ENCODE assay signal across 7 mouse cellular contexts in the genomic region with DNA sequence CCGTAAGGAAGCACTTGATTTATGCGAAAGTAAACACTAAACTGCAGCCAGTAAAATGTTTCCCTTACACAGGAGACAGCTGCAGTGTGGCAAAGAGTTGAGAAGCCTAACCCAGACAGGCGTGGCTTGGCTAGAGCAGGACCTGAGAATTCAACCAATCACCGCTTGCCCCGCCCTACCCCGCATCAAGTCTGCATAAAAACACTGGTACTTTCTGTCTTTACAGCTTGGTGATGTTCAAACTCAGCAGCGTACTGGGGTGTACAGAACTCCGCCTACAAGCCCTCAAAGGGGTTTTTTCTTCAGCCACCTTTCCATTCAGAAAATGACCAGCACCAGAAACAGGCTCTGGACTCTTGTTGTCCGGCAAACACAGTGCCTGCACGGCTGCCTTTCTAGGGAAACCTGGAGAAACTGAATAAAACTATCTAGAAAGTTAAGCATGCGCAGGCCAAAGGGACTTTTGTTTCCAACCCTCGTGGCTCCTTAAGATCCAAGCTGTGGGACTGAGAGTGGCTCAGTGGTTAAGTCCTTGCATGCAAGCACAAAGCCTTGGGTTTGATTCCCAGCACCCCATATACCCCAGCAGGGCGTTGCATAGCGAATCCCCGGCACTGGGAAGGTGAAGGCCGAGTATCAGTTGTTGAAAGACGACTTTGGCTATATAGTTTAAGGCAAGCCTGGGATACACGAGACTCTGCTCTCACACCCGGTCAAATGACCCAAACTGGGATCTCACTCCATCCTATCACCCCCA. TPM values are rescaled to one million over a fixed set of nuclear protein-coding genes. Genes with fewer than 3 reads are reported as not detected.
DNase-seq lines count a peak whose midpoint lies in the region; ATAC-seq and TF ChIP-seq lines count a peak whose summit lies in the region.

No protein-coding gene starts in this region.

- peak overlapping the region; percentile 56; the same call in 1 of the 2 replicates for H3K27ac ChIP-seq in ES-E14 (ENCODE audit: insufficient read depth, low read depth, low read length, poor library complexity, severe bottlenecking)
- H3K27ac ChIP-seq in embryonic fibroblast, embryonic 13.5 days (ENCODE audit: insufficient read depth, low read length), result no peak overlapping the region
- H3K27ac ChIP-seq in heart, embryonic 15.5 days, result peak overlapping the region; percentile 52
- no peak overlapping the region; the same call in 1 of the 2 replicates for H3K27ac ChIP-seq in spleen, adult 2 months (ENCODE audit: insufficient read depth, low read length)

- no peak for TF ChIP-seq CTCF in embryonic fibroblast, embryonic 13.5 days (IDR thresholded peaks at IDR 0.05; ENCODE audit: borderline replicate concordance, insufficient read depth, low read length)
- TF ChIP-seq CTCF in spleen, adult 2 months (IDR thresholded peaks at IDR 0.05; ENCODE audit: extremely low read depth, insufficient read depth, insufficient read length, insufficient replicate concordance), result no peak

- DNase-seq in ES-E14 (ENCODE audit: low read depth, low spot score), result peak; percentile 83
- peak; percentile 71 to 78 for DNase-seq in adrenal gland, postnatal 36 days
- DNase-seq in kidney, postnatal 14 days, result peak; percentile 84
- peak; percentile 76 to 81 for DNase-seq in lung, postnatal 4 days
- DNase-seq in spleen, adult 2 months (ENCODE audit: low read depth in 1 of 2, low spot score in 2 of 2), result peak in 1 of 2 experiments; percentile 39

- H3K36me3 ChIP-seq in ES-E14 (ENCODE audit: control insufficient read depth, insufficient read depth, low read length, poor library complexity, severe bottlenecking), result no peaks in the 10 kb centered on the region
- no peaks in the 10 kb centered on the region for H3K36me3 ChIP-seq in heart, embryonic 15.5 days
- no peaks in the 10 kb centered on the region for H3K36me3 ChIP-seq in spleen, adult 2 months (ENCODE audit: control insufficient read depth, insufficient read depth, low read length)

- peak overlapping the region; percentile 67 to 92 for H3K4me3 ChIP-seq in ES-E14 (ENCODE audit: insufficient read depth in 1 of 2, low read depth in 1 of 2, low read length in 2 of 2, poor library complexity in 1 of 2, severe bottlenecking in 1 of 2)
- H3K4me3 ChIP-seq in embryonic fibroblast, embryonic 13.5 days (ENCODE audit: insufficient read depth, low read length), result peak overlapping the region; percentile 71
- peak overlapping the region; percentile 72 for H3K4me3 ChIP-seq in heart, embryonic 15.5 days
- H3K4me3 ChIP-seq in spleen, adult 2 months (ENCODE audit: extremely low read depth, insufficient read depth, insufficient read length), result peak overlapping the region; percentile 73

- in situ Hi-C loops in ES-E14 (cut with MboI; ENCODE audit: low sequenced_read_pairs in 2 of 2, unreplicated experiment in 2 of 2), result no loop called here

- H3K9ac ChIP-seq in ES-E14 (ENCODE audit: insufficient read depth, low read depth, low read length, poor library complexity, severe bottlenecking), result peak overlapping the region; percentile 87
- H3K9ac ChIP-seq in heart, embryonic 15.5 days, result peak overlapping the region; percentile 62

- H3K9me3 ChIP-seq in ES-E14 (ENCODE audit: control insufficient read depth, insufficient read depth, low read depth, low read length), result no peaks in the 10 kb centered on the region
- no peaks in the 10 kb centered on the region for H3K9me3 ChIP-seq in heart, embryonic 15.5 days (replicated peaks)

- WGBS in heart, embryonic 15.5 days, result 37% methylated on average over 19 of the region's 19 CpGs
- WGBS in spleen, adult 2 months, result 55% methylated on average over 19 of the region's 19 CpGs

- H3K4me1 ChIP-seq in ES-E14 (ENCODE audit: control insufficient read depth in 2 of 2, insufficient read depth in 2 of 2, low read length in 2 of 2, poor library complexity in 1 of 2), result peaks cover 4 to 15% of the 10 kb centered on the region in 2 experiments; a peak in 2 of 4 replicates
- no peaks in the 10 kb centered on the region for H3K4me1 ChIP-seq in embryonic fibroblast, embryonic 13.5 days (ENCODE audit: control insufficient read depth, insufficient read depth, low read length)
- H3K4me1 ChIP-seq in heart, embryonic 15.5 days (replicated peaks), result peaks cover 12% of the 10 kb centered on the region
- peaks cover 6% of the 10 kb centered on the region for H3K4me1 ChIP-seq in spleen, adult 2 months (ENCODE audit: control insufficient read depth, insufficient read depth, insufficient read length)

- peak overlapping the region; percentile 98 for H3K4me2 ChIP-seq in heart, embryonic 15.5 days

- TF ChIP-seq POLR2A in embryonic fibroblast, embryonic 13.5 days (IDR thresholded peaks at IDR 0.05; ENCODE audit: low read depth, low read length), result no peak
- no peak for TF ChIP-seq POLR2A in spleen, adult 2 months (IDR thresholded peaks at IDR 0.05; ENCODE audit: low read depth, low read length)

- no peaks in the 10 kb centered on the region for H3K27me3 ChIP-seq in heart, embryonic 15.5 days
- H3K27me3 ChIP-seq in spleen, adult 2 months (ENCODE audit: control insufficient read depth, insufficient read depth, low read length), result no peaks in the 10 kb centered on the region

- ATAC-seq in heart, embryonic 15.5 days (replicated peaks; ENCODE audit: insufficient number of reproducible peaks, insufficient read depth, low FRiP score, low read depth), result no peak; the same call in 1 of the 2 replicates

TF ChIP-seq in ES-E14, 5 proteins besides CTCF, POLR2A, EP300 and RAD21:
- no peak for TF ChIP-seq HCFC1 (IDR thresholded peaks at IDR 0.05; ENCODE audit: borderline replicate concordance, insufficient read depth, low read length)
- no peak for TF ChIP-seq ZC3H11A (IDR thresholded peaks at IDR 0.05; ENCODE audit: borderline replicate concordance, low read depth, low read length)
- TF ChIP-seq ZNF384 (IDR thresholded peaks at IDR 0.05; ENCODE audit: low read depth, low read length), result no peak
- no peak for TF ChIP-seq MAFK (IDR thresholded peaks at IDR 0.05; ENCODE audit: insufficient read depth, low read depth, low read length)
- no peak for TF ChIP-seq CHD2 (IDR thresholded peaks at IDR 0.05; ENCODE audit: low read depth, low read length)

RNA-seq across cellular contexts. Expression of gene Tmem231, which starts 0.9 kb away (rescaled TPM):
- total RNA-seq in ES-E14 (2012; rRNA removed), result 30.3 and 38.5 TPM in 2 replicates
- total RNA-seq in adrenal gland, postnatal 36 days (2021), result 1 to 10 TPM; 5.6 to 5.7 TPM
- 11.4 and 12.2 TPM in 2 replicates for polyA plus RNA-seq in embryonic fibroblast, embryonic 13.5 days (2011; ENCODE audit: insufficient read length, low read depth, missing spikeins)
- 3.9 and 5.6 TPM in 2 replicates for polyA plus RNA-seq in heart, embryonic 15.5 days (2015; fragmentation: Nextera tagmentation; extraction: Ambion mirVana)
- polyA plus RNA-seq in spleen, adult 2 months (2012; rRNA removed), result 2.1 and 3.1 TPM in 2 replicates

RNA-seq across cellular contexts. Expression of gene Gabarapl2, which starts 7.7 kb away (rescaled TPM):
- total RNA-seq in ES-E14 (2012; rRNA removed), result 112 and 255 TPM in 2 replicates
- total RNA-seq in adrenal gland, postnatal 36 days (2021), result 100 to 1,000 TPM; 158 to 177 TPM
- 51.0 and 61.1 TPM in 2 replicates for polyA plus RNA-seq in embryonic fibroblast, embryonic 13.5 days (2011; ENCODE audit: insufficient read length, low read depth, missing spikeins)
- 207 and 220 TPM in 2 replicates for polyA plus RNA-seq in heart, embryonic 15.5 days (2015; fragmentation: Nextera tagmentation; extraction: Ambion mirVana)
- 15.9 and 25.4 TPM in 2 replicates for polyA plus RNA-seq in spleen, adult 2 months (2012; rRNA removed)

RNA-seq across cellular contexts. Expression of gene Chst5, which starts 22.5 kb away (rescaled TPM):
- 4.0 and 4.4 TPM in 2 replicates for total RNA-seq in ES-E14 (2012; rRNA removed)
- total RNA-seq in adrenal gland, postnatal 36 days (2021), result not detected
- 0.79 and 1.9 TPM in 2 replicates for polyA plus RNA-seq in embryonic fibroblast, embryonic 13.5 days (2011; ENCODE audit: insufficient read length, low read depth, missing spikeins)
- 0.23 and 1.1 TPM in 2 replicates for polyA plus RNA-seq in heart, embryonic 15.5 days (2015; fragmentation: Nextera tagmentation; extraction: Ambion mirVana)
- 0.13 TPM in 1 of 2 replicates, not detected in the other for polyA plus RNA-seq in spleen, adult 2 months (2012; rRNA removed)

RNA-seq across cellular contexts. Expression of gene Tmem170, which starts 56.2 kb away (rescaled TPM):
- total RNA-seq in ES-E14 (2012; rRNA removed), result 12.1 and 14.3 TPM in 2 replicates
- 1 to 10 TPM; 6.6 to 6.9 TPM for total RNA-seq in adrenal gland, postnatal 36 days (2021)
- polyA plus RNA-seq in embryonic fibroblast, embryonic 13.5 days (2011; ENCODE audit: insufficient read length, low read depth, missing spikeins), result 2.6 and 3.2 TPM in 2 replicates
- polyA plus RNA-seq in heart, embryonic 15.5 days (2015; fragmentation: Nextera tagmentation; extraction: Ambion mirVana), result 3.8 and 4.4 TPM in 2 replicates
- polyA plus RNA-seq in spleen, adult 2 months (2012; rRNA removed), result 1.2 and 1.6 TPM in 2 replicates

RNA-seq across cellular contexts. Expression of gene Adat1, which starts 59.3 kb away (rescaled TPM):
- total RNA-seq in ES-E14 (2012; rRNA removed), result 11.0 and 14.6 TPM in 2 replicates
- total RNA-seq in adrenal gland, postnatal 36 days (2021), result 1 to 10 TPM; 3.3 to 3.4 TPM
- 3.7 and 4.2 TPM in 2 replicates for polyA plus RNA-seq in embryonic fibroblast, embryonic 13.5 days (2011; ENCODE audit: insufficient read length, low read depth, missing spikeins)
- polyA plus RNA-seq in heart, embryonic 15.5 days (2015; fragmentation: Nextera tagmentation; extraction: Ambion mirVana), result 4.8 and 6.1 TPM in 2 replicates
- 2.2 and 2.6 TPM in 2 replicates for polyA plus RNA-seq in spleen, adult 2 months (2012; rRNA removed)

Comparison
In these comparisons a context has a peak if more than half of its experiments do, and no peak if none do; other contexts are left out.
1. H3K27ac ChIP-seq: peak in ES-E14 (single experiment) and heart, embryonic 15.5 days (single experiment); none in embryonic fibroblast, embryonic 13.5 days (single experiment) and spleen, adult 2 months (single experiment).
2. Peak in every context shown above with its lines, with median percentiles within 50 percentile points of each other: H3K4me3 ChIP-seq.